Mouse (Mus musculus): Measurements from ENCODE around the gene Gzmd. TPM values are rescaled to one million over a fixed set of nuclear protein-coding genes. Genes with fewer than 3 reads are reported as not detected.
"Not testable (repeated sequence)": the region's sequence is repeated elsewhere in the genome, so short reads cannot be mapped to it uniquely, and the experiment has no call there.

Gene Gzmd
- total RNA-seq (2014; rRNA removed), result not detected in 2 replicates
- not detected in 2 replicates for polyA plus RNA-seq (2015; fragmentation: Nextera tagmentation; extraction: Ambion mirVana)

DNA sequence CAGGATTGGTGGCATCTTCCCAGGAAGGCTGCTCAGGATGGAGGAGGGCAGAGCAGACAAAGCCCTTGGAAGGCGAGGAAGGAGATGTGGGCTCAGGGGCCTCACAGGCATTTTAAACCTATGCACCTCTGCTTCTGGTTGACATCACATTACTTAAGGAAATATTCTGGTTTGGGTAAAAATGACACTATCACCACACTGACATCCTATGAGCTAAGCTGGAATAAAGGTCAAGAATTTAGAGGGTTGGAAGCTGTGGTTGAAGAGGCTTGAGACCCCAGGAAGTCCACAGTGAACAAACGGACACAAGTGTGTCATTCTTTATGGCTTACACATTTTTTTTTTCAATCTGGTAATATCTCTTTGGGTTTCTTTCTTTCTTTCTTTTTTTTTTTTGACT is at the start of gene Gzmd:
TSS of gene Gzmd (minus strand) at position 101 of the 400 bp plus-strand sequence.
- H3K36me3 ChIP-seq (ENCODE audit: insufficient read depth, low read length); H3K9ac ChIP-seq (replicated peaks; ENCODE audit: low read length); ATAC-seq; DNase-seq (ENCODE audit: low spot score); H3K27ac ChIP-seq; H3K27me3 ChIP-seq (ENCODE audit: insufficient read depth, low read length); H3K9me3 ChIP-seq (ENCODE audit: low read length); H3K4me1 ChIP-seq (ENCODE audit: insufficient read depth, low read length); H3K4me2 ChIP-seq (ENCODE audit: low read depth, low read length); H3K4me3 ChIP-seq (ENCODE audit: low read length): not testable (repeated sequence)
- WGBS, result 82% methylated on average over 2 of the region's 2 CpGs

DNA sequence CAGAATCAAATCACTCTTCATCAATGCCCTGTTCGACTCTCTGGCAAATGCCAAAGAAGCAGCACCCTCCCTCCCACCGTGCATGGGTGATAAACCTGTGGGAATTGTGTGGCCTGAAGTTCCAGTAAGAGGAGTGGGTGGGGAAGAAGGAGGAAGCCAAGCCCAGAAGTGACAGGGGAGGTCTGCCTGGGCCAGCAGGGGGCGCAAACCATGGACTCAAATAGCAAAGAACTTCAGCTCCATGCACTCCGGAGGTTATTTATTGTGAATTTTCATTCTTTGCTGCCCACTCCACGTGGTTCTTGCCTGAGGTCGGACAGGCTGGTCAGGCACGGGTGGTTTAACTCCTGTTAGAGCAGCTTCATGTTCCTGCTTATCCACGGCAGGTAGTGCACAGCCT is 45.2 kb upstream of the Gzmd start:
- peak; percentile 68 for TF ChIP-seq CTCF (IDR thresholded peaks at IDR 0.05; ENCODE audit: low read depth)
- not testable (repeated sequence) for H3K27me3 ChIP-seq (ENCODE audit: insufficient read depth, low read length); H3K4me3 ChIP-seq (ENCODE audit: low read length); H3K9me3 ChIP-seq (ENCODE audit: low read length); H3K4me1 ChIP-seq (ENCODE audit: insufficient read depth, low read length); H3K9ac ChIP-seq (replicated peaks; ENCODE audit: low read length); H3K4me2 ChIP-seq (ENCODE audit: low read depth, low read length); ATAC-seq; H3K27ac ChIP-seq; H3K36me3 ChIP-seq (ENCODE audit: insufficient read depth, low read length)
- DNase-seq (ENCODE audit: low spot score), result peak; percentile 27
- WGBS, result 28% methylated on average over 8 of the region's 8 CpGs

DNA sequence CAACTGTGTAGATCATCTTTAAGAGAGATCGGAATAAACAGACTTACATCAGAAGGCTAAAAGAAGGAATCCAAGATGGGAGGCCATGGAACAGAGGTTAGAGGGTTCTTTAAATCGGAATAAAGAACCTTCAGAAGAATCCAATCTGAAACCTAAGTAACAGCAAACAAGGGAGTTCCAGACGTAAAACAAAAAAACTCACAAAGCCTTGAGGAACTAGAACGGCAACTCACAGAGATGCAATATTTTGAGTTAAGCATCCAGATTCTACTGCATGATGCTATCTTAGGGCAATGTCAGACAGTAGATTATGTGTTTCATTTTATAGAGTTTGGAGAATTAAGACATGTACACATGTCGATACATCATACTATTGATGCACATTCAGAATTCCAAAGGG is 42.1 kb upstream of the Gzmd start, which contains the start of gene Gzmn:
TSS of gene Gzmn (minus strand) at position 101 of the 400 bp plus-strand sequence.
- no peaks in the 10 kb centered on the region for H3K27me3 ChIP-seq (ENCODE audit: insufficient read depth, low read length)
- no peak for ATAC-seq
- no peak within 1 kb of the TSS for H3K27ac ChIP-seq
- no peak within 1 kb of the TSS for H3K4me3 ChIP-seq (ENCODE audit: low read length)
- no peaks in the 10 kb centered on the region for H3K36me3 ChIP-seq (ENCODE audit: insufficient read depth, low read length)
- no peak within 1 kb of the TSS for H3K9ac ChIP-seq (replicated peaks; ENCODE audit: low read length)
- no peak for TF ChIP-seq CTCF (IDR thresholded peaks at IDR 0.05; ENCODE audit: low read depth)
- DNase-seq (ENCODE audit: low spot score), result no peak
- no peak within 1 kb of the TSS for H3K4me2 ChIP-seq (ENCODE audit: low read depth, low read length)
- WGBS, result 92% methylated on average over 5 of the region's 5 CpGs
- no peaks in the 10 kb centered on the region for H3K9me3 ChIP-seq (ENCODE audit: low read length)
- no peaks in the 10 kb centered on the region for H3K4me1 ChIP-seq (ENCODE audit: insufficient read depth, low read length)

DNA sequence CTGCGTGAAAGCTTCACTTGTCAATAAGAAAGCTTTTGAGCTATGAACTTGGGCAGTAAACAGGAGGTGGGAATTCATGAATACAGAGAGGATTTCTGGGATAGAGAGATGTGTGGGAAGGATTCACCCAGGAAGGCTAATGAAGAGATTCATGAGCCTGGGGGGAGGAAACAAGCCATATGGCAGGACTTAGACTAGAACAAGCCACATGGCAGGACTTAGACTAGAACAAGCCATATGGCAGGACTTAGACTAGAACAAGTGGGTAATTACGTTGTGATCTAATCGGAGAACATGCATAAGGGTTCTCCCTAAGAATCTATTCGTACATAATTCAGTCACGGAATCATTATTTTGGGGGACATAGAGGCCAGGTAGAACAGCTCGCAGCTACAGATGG is 41.0 kb upstream of the Gzmd start:
- DNase-seq (ENCODE audit: low spot score) (peak; percentile 3), ATAC-seq (no peak)
- TF ChIP-seq CTCF (IDR thresholded peaks at IDR 0.05; ENCODE audit: low read depth), result no peak
- 88% methylated on average over 6 of the region's 6 CpGs for WGBS
- H3K4me1 ChIP-seq (ENCODE audit: insufficient read depth, low read length), result no peaks in the 10 kb centered on the region
- no peaks in the 10 kb centered on the region for H3K9me3 ChIP-seq (ENCODE audit: low read length)
- no peak overlapping the region for H3K9ac ChIP-seq (replicated peaks; ENCODE audit: low read length)
- H3K27me3 ChIP-seq (ENCODE audit: insufficient read depth, low read length), result no peaks in the 10 kb centered on the region
- no peaks in the 10 kb centered on the region for H3K36me3 ChIP-seq (ENCODE audit: insufficient read depth, low read length)
- H3K4me2 ChIP-seq (ENCODE audit: low read depth, low read length), result no peak overlapping the region
- H3K27ac ChIP-seq, result no peak overlapping the region
- no peak overlapping the region for H3K4me3 ChIP-seq (ENCODE audit: low read length)

DNA sequence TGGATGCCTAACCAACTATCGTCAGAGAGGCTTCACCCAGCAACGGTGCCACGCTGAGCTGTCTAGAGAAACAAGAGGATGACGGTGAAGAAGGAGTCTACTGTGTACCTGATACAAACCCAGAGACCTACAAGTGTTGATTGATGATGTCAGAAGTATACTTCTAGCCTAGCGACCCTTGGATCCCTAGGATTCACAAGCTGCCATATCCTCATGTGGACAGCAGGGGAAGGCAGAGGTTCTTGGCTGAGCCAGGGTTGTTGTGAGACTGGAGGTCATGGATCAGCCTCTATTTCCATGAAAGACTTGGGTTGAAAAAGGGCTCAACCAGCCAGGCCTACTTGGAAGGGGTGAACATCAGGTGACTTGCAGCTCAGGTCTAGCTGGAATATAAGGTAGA is 40.3 kb upstream of the Gzmd start:
- no peaks in the 10 kb centered on the region for H3K27me3 ChIP-seq (ENCODE audit: insufficient read depth, low read length)
- H3K4me1 ChIP-seq (ENCODE audit: insufficient read depth, low read length), result no peaks in the 10 kb centered on the region
- H3K27ac ChIP-seq, result no peak overlapping the region
- H3K4me2 ChIP-seq (ENCODE audit: low read depth, low read length), result no peak overlapping the region
- no peaks in the 10 kb centered on the region for H3K36me3 ChIP-seq (ENCODE audit: insufficient read depth, low read length)
- ATAC-seq (no peak), DNase-seq (ENCODE audit: low spot score) (no peak)
- 91% methylated on average over 5 of the region's 5 CpGs for WGBS
- TF ChIP-seq CTCF (IDR thresholded peaks at IDR 0.05; ENCODE audit: low read depth), result no peak
- H3K9me3 ChIP-seq (ENCODE audit: low read length), result no peaks in the 10 kb centered on the region
- no peak overlapping the region for H3K4me3 ChIP-seq (ENCODE audit: low read length)
- no peak overlapping the region for H3K9ac ChIP-seq (replicated peaks; ENCODE audit: low read length)

DNA sequence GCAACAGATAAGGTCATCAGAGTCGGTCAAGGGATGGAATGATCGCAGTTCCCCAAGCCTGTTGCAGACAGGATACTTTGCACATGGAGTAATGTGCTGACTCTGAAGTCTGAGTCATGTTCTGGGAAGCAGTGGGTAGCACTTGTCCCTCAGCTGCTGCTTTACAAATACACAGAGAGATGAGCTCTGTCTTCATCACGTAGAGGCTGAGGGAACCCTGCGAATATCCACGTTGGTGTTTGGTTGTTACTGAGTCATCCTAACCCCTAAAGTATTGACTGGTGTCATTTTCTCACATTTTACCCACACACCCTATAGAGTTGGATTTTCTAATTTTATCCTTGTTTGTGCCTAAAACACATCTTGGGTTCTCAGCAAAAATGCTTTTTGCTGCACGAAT is 35.6 kb upstream of the Gzmd start:
- H3K4me2 ChIP-seq (ENCODE audit: low read depth, low read length), result no peak overlapping the region
- H3K4me3 ChIP-seq (ENCODE audit: low read length), result no peak overlapping the region
- H3K4me1 ChIP-seq (ENCODE audit: insufficient read depth, low read length), result no peaks in the 10 kb centered on the region
- TF ChIP-seq CTCF (IDR thresholded peaks at IDR 0.05; ENCODE audit: low read depth), result no peak
- H3K27ac ChIP-seq, result no peak overlapping the region
- H3K36me3 ChIP-seq (ENCODE audit: insufficient read depth, low read length), result no peaks in the 10 kb centered on the region
- no peak overlapping the region for H3K9ac ChIP-seq (replicated peaks; ENCODE audit: low read length)
- WGBS, result 78% methylated on average over 6 of the region's 6 CpGs
- H3K9me3 ChIP-seq (ENCODE audit: low read length), result no peaks in the 10 kb centered on the region
- DNase-seq (ENCODE audit: low spot score) (no peak), ATAC-seq (no peak)
- no peaks in the 10 kb centered on the region for H3K27me3 ChIP-seq (ENCODE audit: insufficient read depth, low read length)

DNA sequence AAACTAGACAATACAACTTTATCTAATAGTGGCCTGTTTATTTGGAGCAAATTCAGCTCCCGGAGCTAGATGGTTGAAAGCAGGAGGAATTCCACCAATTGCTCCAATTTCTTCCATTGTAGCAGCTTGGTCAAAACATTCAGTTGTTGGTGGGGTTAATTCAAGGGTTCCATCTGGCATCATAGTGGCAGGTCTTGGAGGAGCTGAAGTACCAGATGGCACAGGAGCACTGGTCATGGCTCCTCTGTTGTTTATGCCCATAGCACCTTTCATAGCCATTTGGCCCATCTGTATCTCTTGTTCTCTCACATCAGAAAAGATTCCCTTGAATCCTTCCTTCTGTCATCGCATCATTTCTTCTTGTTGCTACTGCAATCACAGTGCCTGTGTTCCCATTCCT is 29.7 kb upstream of the Gzmd start:
- no peak for ATAC-seq
- no peaks in the 10 kb centered on the region for H3K27me3 ChIP-seq (ENCODE audit: insufficient read depth, low read length)
- no peak overlapping the region for H3K4me2 ChIP-seq (ENCODE audit: low read depth, low read length)
- H3K4me3 ChIP-seq (ENCODE audit: low read length), result no peak overlapping the region
- H3K36me3 ChIP-seq (ENCODE audit: insufficient read depth, low read length), result no peaks in the 10 kb centered on the region
- TF ChIP-seq CTCF (IDR thresholded peaks at IDR 0.05; ENCODE audit: low read depth), result no peak
- 86% methylated on average over 2 of the region's 2 CpGs for WGBS
- peak; percentile 6 for DNase-seq (ENCODE audit: low spot score)
- H3K9ac ChIP-seq (replicated peaks; ENCODE audit: low read length), result no peak overlapping the region
- no peaks in the 10 kb centered on the region for H3K4me1 ChIP-seq (ENCODE audit: insufficient read depth, low read length)
- no peak overlapping the region for H3K27ac ChIP-seq
- no peaks in the 10 kb centered on the region for H3K9me3 ChIP-seq (ENCODE audit: low read length)

DNA sequence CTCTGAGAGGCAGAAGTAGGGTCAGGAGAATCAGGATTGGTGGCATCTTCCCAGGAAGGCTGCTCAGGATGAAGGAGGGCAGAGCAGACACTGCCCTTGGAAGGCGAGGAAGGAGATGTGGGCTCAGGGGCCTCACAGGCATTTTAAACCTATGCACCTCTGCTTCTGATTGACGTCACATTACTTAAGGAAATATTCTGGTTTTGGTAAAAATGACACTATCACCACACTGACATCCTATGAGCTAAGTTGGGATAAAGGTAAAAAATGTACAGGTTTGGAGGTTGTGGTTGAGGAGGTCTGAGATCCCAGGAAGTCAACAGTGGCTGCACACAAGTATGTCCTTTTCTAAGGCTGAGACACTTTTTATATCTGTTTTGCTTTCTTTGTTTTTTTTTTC is 27.1 kb upstream of the Gzmd start, which contains the start of gene Gzmg:
TSS of gene Gzmg (minus strand) at position 101 of the 400 bp plus-strand sequence.
- DNase-seq (ENCODE audit: low spot score); ATAC-seq; H3K4me3 ChIP-seq (ENCODE audit: low read length); H3K9me3 ChIP-seq (ENCODE audit: low read length); H3K9ac ChIP-seq (replicated peaks; ENCODE audit: low read length); H3K4me1 ChIP-seq (ENCODE audit: insufficient read depth, low read length); H3K27me3 ChIP-seq (ENCODE audit: insufficient read depth, low read length); H3K4me2 ChIP-seq (ENCODE audit: low read depth, low read length); H3K36me3 ChIP-seq (ENCODE audit: insufficient read depth, low read length); H3K27ac ChIP-seq: not testable (repeated sequence)
- WGBS, result 90% methylated on average over 2 of the region's 2 CpGs
